Mouse (Mus musculus) embryonic facial prominence, embryonic 15.5 days (tissue): ENCODE data around the gene Olfr906. TPM values are rescaled to one million over a fixed set of nuclear protein-coding genes. Genes with fewer than 3 reads are reported as not detected.

ENCODE experiments used
- ATAC-seq: fragments of 200-750 bp; cut with Nextera tagmentation; 2 replicates; pipeline ENCODE4 v1.8.0; 2017; ENCODE audit warnings: low read depth, moderate TSS enrichment; ENCODE audit not compliant: insufficient number of reproducible peaks, low FRiP score, low TSS enrichment
- H3K27ac ChIP-seq: fragments of 300-500 bp; sonication (generic); replicated peaks from 2 replicates; pipeline ENCODE4 v1.5.1; 2015; ENCODE audit warnings: mild to moderate bottlenecking, inconsistent platforms
- H3K27me3 ChIP-seq: fragments of 300-500 bp; sonication (generic); 2 replicates; pipeline ENCODE4 v1.6.1; 2015; ENCODE audit warnings: inconsistent platforms
- H3K36me3 ChIP-seq: fragments of 300-500 bp; sonication (generic); 2 replicates; pipeline ENCODE4 v1.6.1; 2015; ENCODE audit warnings: mild to moderate bottlenecking, inconsistent platforms
- H3K4me1 ChIP-seq: fragments of 300-500 bp; sonication (generic); 2 replicates; pipeline ENCODE4 v1.6.1; 2015; ENCODE audit warnings: inconsistent platforms
- H3K4me2 ChIP-seq: fragments of 300-500 bp; sonication (generic); replicated peaks from 2 replicates; pipeline ENCODE4 v1.6.1; 2015; ENCODE audit warnings: mild to moderate bottlenecking, inconsistent platforms
- H3K4me3 ChIP-seq: fragments of 300-500 bp; sonication (generic); replicated peaks from 2 replicates; pipeline ENCODE4 v1.5.1; 2015; ENCODE audit warnings: mild to moderate bottlenecking, inconsistent platforms
- H3K9ac ChIP-seq: fragments of 300-500 bp; sonication (generic); 2 replicates; pipeline ENCODE4 v1.6.1; 2015; ENCODE audit warnings: inconsistent platforms
- H3K9me3 ChIP-seq: fragments of 300-500 bp; sonication (generic); replicated peaks from 2 replicates; pipeline ENCODE4 v1.6.1; 2016; ENCODE audit warnings: inconsistent platforms
- WGBS: fragments of 180-500 bp; shearing (Covaris S2); methylation state at CpG from one replicate; pipeline ENCODE4 v1.1.7; 2015; 5-methylcytosine and 5-hydroxymethylcytosine counted together
- polyA plus RNA-seq: library from polyadenylated mRNA; unstranded; fragments of >200 nt; fragmentation: Nextera tagmentation; extraction: Ambion mirVana; gene quantifications from 2 replicates; pipeline ENCODE4 v1.2.1, GENCODE M21; 2015

Olfr906 gene
- polyA plus RNA-seq: not detected in 2 replicates

- no peak for ATAC-seq
- no peak within 1 kb of the TSS for H3K4me3 ChIP-seq
- whole genome bisulfite sequencing: 81% methylated on average over 3 of the region's 3 CpGs
- H3K4me1 ChIP-seq: no peaks in the 10 kb centered on the region
- no peaks in the 10 kb centered on the region for H3K36me3 ChIP-seq
- no peaks in the 10 kb centered on the region for H3K9me3 ChIP-seq
- H3K27me3 ChIP-seq: no peaks in the 10 kb centered on the region
- no peak within 1 kb of the TSS for H3K27ac ChIP-seq
- no peak within 1 kb of the TSS for H3K9ac ChIP-seq
- H3K4me2 ChIP-seq: no peak within 1 kb of the TSS
Observed at GRCm38 (mm10) chr9:38486785-38487184, at the start of gene Olfr906. Gene Olfr906, plus strand, starts transcription at chr9:38487085.

DNA sequence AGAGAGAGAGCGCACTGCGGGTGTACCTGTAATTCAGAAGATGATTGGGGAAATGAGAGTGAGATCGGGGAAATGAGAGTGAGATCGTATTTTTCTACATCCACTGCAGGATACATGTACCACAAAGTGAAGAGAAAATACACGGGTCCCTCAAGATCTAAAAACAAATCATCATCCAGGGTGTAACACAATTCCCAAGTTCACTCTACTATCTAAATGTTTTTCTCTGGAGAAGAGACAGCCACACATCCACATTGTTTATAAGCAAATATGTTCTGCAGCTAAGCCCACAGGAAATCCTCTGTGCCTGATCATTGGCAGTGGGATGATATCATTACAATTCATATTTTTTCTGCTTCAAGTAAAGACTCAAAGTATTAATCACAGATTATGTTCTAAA is 39.5 kb upstream of the Olfr906 start, which contains the start of gene Olfr902:
TSS of gene Olfr902 (plus strand) at position 301 of the 400 bp plus-strand sequence.
- Histone ChIP-seq H3K9me3 (no peaks in the 10 kb centered on the region), H3K4me3 (no peak within 1 kb of the TSS), H3K27me3 (no peaks in the 10 kb centered on the region), H3K9ac (no peak within 1 kb of the TSS), H3K4me1 (no peaks in the 10 kb centered on the region), H3K36me3 (no peaks in the 10 kb centered on the region), H3K27ac (no peak within 1 kb of the TSS), H3K4me2 (no peak within 1 kb of the TSS)
- no peak for ATAC-seq
- WGBS: 82% methylated on average over 5 of the region's 5 CpGs

DNA sequence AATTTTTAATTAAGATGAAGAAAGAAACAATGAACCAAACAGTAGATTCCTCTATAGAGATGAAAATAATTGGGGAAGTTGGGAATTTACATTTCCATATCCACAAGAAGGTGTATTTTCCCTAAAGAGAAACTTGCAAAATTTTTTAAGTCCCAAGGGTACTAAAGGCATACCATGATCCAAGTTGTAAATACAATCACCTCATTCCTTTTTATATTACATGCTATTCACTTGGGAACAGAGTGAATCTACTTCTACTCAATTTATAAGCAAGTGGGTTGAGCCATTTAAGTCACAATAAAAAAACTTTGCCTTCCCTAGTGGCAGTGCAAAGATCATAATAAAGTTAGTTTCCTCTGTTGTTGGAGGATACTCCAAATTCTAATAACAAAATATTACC is 24.0 kb upstream of the Olfr906 start, which contains the start of gene Olfr904:
TSS of gene Olfr904 (plus strand) at position 301 of the 400 bp plus-strand sequence.
- Histone ChIP-seq H3K36me3 (no peaks in the 10 kb centered on the region), H3K9me3 (no peaks in the 10 kb centered on the region), H3K4me2 (no peak within 1 kb of the TSS), H3K27ac (no peak within 1 kb of the TSS), H3K27me3 (no peaks in the 10 kb centered on the region), H3K4me3 (no peak within 1 kb of the TSS), H3K4me1 (no peaks in the 10 kb centered on the region), H3K9ac (no peak within 1 kb of the TSS)
- no peak for ATAC-seq

GRCm38 (mm10) chr9:38470807-38471206 is 16.1 kb upstream of the Olfr906 start, which contains the start of gene Olfr905:
Gene Olfr905, plus strand, starts transcription at chr9:38471107.
- Histone ChIP-seq H3K27ac (no peak within 1 kb of the TSS), H3K9ac (no peak within 1 kb of the TSS), H3K27me3 (no peaks in the 10 kb centered on the region), H3K4me2 (no peak within 1 kb of the TSS), H3K36me3 (no peaks in the 10 kb centered on the region), H3K4me1 (no peaks in the 10 kb centered on the region), H3K4me3 (no peak within 1 kb of the TSS), H3K9me3 (no peaks in the 10 kb centered on the region)
- ATAC-seq: no peak

GRCm38 (mm10) chr9:38495501-38495900 is 8.6 kb downstream of the Olfr906 start, which contains the start of gene Olfr907:
Gene Olfr907, plus strand, starts transcription at chr9:38495801.
- Histone ChIP-seq H3K36me3 (no peaks in the 10 kb centered on the region), H3K9me3 (no peaks in the 10 kb centered on the region), H3K27ac (no peak within 1 kb of the TSS), H3K27me3 (no peaks in the 10 kb centered on the region), H3K9ac (no peak within 1 kb of the TSS), H3K4me1 (no peaks in the 10 kb centered on the region), H3K4me3 (no peak within 1 kb of the TSS), H3K4me2 (no peak within 1 kb of the TSS)
- WGBS: 68% methylated on average over 2 of the region's 2 CpGs
- no peak for ATAC-seq

- H3K36me3 ChIP-seq: no peaks in the 10 kb centered on the region
- no peaks in the 10 kb centered on the region for H3K27me3 ChIP-seq
- no peak overlapping the region for H3K9ac ChIP-seq
- H3K4me2 ChIP-seq: no peak overlapping the region
- no peak overlapping the region for H3K4me3 ChIP-seq
- no peak overlapping the region for H3K27ac ChIP-seq
- H3K9me3 ChIP-seq: no peaks in the 10 kb centered on the region
- 67% methylated on average over 2 of the region's 2 CpGs for WGBS
- no peaks in the 10 kb centered on the region for H3K4me1 ChIP-seq
- no peak; the same call in 1 of the 2 replicates for ATAC-seq
Observed at GRCm38 (mm10) chr9:38512353-38512752, 25.5 kb downstream of the Olfr906 start.

DNA sequence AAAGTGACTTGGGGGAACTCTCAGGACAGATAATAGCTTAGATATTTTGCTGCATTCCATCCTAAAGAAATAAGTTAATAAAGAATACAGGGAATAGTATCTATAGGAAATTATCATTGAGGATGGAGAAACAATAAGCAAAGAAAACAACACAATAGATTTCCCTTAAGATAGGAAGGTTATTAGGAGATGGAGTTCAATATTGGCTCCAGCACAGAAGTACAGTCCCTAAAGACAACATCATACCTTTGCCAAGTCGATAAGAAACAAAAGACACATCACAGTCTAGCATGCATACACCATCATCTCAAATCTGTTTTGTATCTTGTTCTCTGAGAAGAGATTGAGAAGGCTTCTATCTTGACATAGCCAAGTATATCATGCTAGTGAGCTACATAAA is 34.4 kb downstream of the Olfr906 start, which contains the start of gene Olfr911-ps1:
TSS of gene Olfr911-ps1 (plus strand) at position 301 of the 400 bp plus-strand sequence.
- H3K4me1 ChIP-seq: no peaks in the 10 kb centered on the region
- H3K36me3 ChIP-seq: no peaks in the 10 kb centered on the region
- H3K9me3 ChIP-seq: no peaks in the 10 kb centered on the region
- no peaks in the 10 kb centered on the region for H3K27me3 ChIP-seq
- no peak within 1 kb of the TSS for H3K9ac ChIP-seq
- no peak within 1 kb of the TSS for H3K4me2 ChIP-seq
- ATAC-seq: no peak
- no peak within 1 kb of the TSS for H3K27ac ChIP-seq
- 67% methylated on average over 1 of the region's 1 CpGs for WGBS
- no peak within 1 kb of the TSS for H3K4me3 ChIP-seq

GRCm38 (mm10) chr9:38537549-38537948 is 50.7 kb downstream of the Olfr906 start, which contains the start of gene Olfr910:
Gene Olfr910, plus strand, starts transcription at chr9:38537849.
- H3K9me3 ChIP-seq: no peaks in the 10 kb centered on the region
- no peak within 1 kb of the TSS for H3K27ac ChIP-seq
- 87% methylated on average over 2 of the region's 2 CpGs for WGBS
- ATAC-seq: no peak
- H3K4me1 ChIP-seq: no peaks in the 10 kb centered on the region
- no peak within 1 kb of the TSS for H3K9ac ChIP-seq
- H3K27me3 ChIP-seq: no peaks in the 10 kb centered on the region
- no peaks in the 10 kb centered on the region for H3K36me3 ChIP-seq
- no peak within 1 kb of the TSS for H3K4me3 ChIP-seq
- H3K4me2 ChIP-seq: no peak within 1 kb of the TSS

Other genes with a start within 250 kb of the Olfr906 start
- gene Olfr143, start 234.3 kb upstream of the Olfr906 start, polyA plus RNA-seq: not detected in 2 replicates
- gene Olfr895, start 219.2 kb upstream of the Olfr906 start, polyA plus RNA-seq: not detected in 2 replicates
- gene Olfr896-ps1, start 196.0 kb upstream of the Olfr906 start, polyA plus RNA-seq: not detected in 2 replicates
- gene Olfr25, start 158.0 kb upstream of the Olfr906 start, polyA plus RNA-seq: 0.20 TPM in 1 of 2 replicates, not detected in the other
- not detected in 2 replicates for gene Olfr898, start 138.7 kb upstream of the Olfr906 start, polyA plus RNA-seq
- 0.11 and 0.20 TPM in 2 replicates for gene Olfr250, start 120.2 kb upstream of the Olfr906 start, polyA plus RNA-seq
- not detected in 2 replicates for gene Olfr251, start 110.0 kb upstream of the Olfr906 start, polyA plus RNA-seq
- gene Olfr147, start 85.4 kb upstream of the Olfr906 start, polyA plus RNA-seq: not detected in 2 replicates
- not detected in 2 replicates for gene Olfr901, start 57.6 kb upstream of the Olfr906 start, polyA plus RNA-seq
- not detected in 2 replicates for gene Olfr902, start 39.4 kb upstream of the Olfr906 start, polyA plus RNA-seq
- gene Olfr904, start 23.9 kb upstream of the Olfr906 start, polyA plus RNA-seq: not detected in 2 replicates
- 0.05 TPM in 1 of 2 replicates, not detected in the other for gene Olfr905, start 16.0 kb upstream of the Olfr906 start, polyA plus RNA-seq
- not detected in 2 replicates for gene Olfr907, start 8.7 kb downstream of the Olfr906 start, polyA plus RNA-seq
- not detected in 2 replicates for gene Olfr911-ps1, start 34.5 kb downstream of the Olfr906 start, polyA plus RNA-seq
- 0.11 TPM in 1 of 2 replicates, not detected in the other for gene Olfr910, start 50.8 kb downstream of the Olfr906 start, polyA plus RNA-seq
- not detected in 2 replicates for gene Olfr912, start 93.1 kb downstream of the Olfr906 start, polyA plus RNA-seq
- gene Olfr913, start 105.7 kb downstream of the Olfr906 start, polyA plus RNA-seq: not detected in 2 replicates
- not detected in 2 replicates for gene Olfr914, start 118.0 kb downstream of the Olfr906 start, polyA plus RNA-seq
- gene Olfr916, start 172.8 kb downstream of the Olfr906 start, polyA plus RNA-seq: not detected in 2 replicates
- not detected in 2 replicates for gene Olfr917, start 178.8 kb downstream of the Olfr906 start, polyA plus RNA-seq
- 0.05 TPM in 1 of 2 replicates, not detected in the other for gene Olfr918, start 187.5 kb downstream of the Olfr906 start, polyA plus RNA-seq
- not detected in 2 replicates for gene Olfr919, start 216.6 kb downstream of the Olfr906 start, polyA plus RNA-seq
- 28.9 and 30.4 TPM in 2 replicates for gene Vwa5a, start 231.2 kb downstream of the Olfr906 start, polyA plus RNA-seq